Mouse (Mus musculus) macrophage (primary cell): ENCODE measurements around the gene Cd109. TPM values are rescaled to one million over a fixed set of nuclear protein-coding genes. Genes with fewer than 3 reads are reported as not detected.

Experiments
- H3K27ac ChIP-seq: fragments of 350-480 bp; formaldehyde crosslinking; 2 replicates; pipeline ENCODE4 v1.9.0; 2021
- H3K36me3 ChIP-seq: fragments of 350-480 bp; formaldehyde crosslinking; 2 replicates; pipeline ENCODE4 v1.9.0; 2021; ENCODE audit errors: inconsistent target
- H3K4me3 ChIP-seq: fragments of 350-480 bp; formaldehyde crosslinking; 2 replicates; pipeline ENCODE4 v1.9.0; 2021; ENCODE audit errors: inconsistent target
- H3K79me2 ChIP-seq: fragments of 350-480 bp; formaldehyde crosslinking; 2 replicates; pipeline ENCODE4 v1.9.0; 2021; ENCODE audit errors: inconsistent target
- WGBS: methylation state at CpG from one replicate; pipeline ENCODE4 v1.1.7; 2026; ENCODE audit warnings: inconsistent platforms; ENCODE audit not compliant: missing documents; 5-methylcytosine and 5-hydroxymethylcytosine counted together
- polyA plus RNA-seq: library from polyadenylated mRNA; stranded (reverse); fragments of 250-400 nt; gene quantifications from 3 replicates; pipeline ENCODE4 v1.2.4, GENCODE M21; 2018; ENCODE audit warnings: inconsistent platforms
- total RNA-seq, 78 experiments: library from RNA; depleted of rRNA; stranded (reverse); fragments of 250-400 nt; gene quantifications; 1 replicate in 9 of 78; 2 replicates in 24 of 78; 3 replicates in 43 of 78; 4 replicates in 2 of 78; pipeline ENCODE4 v1.2.4; 2018; ENCODE audit warnings: inconsistent platforms in 56 of 78

Cd109 gene
- 10 to 100 TPM in 5 of 26 experiments, 1 to 10 TPM in 16, under 1 TPM in 5; 0.65 to 35.7 (median 4.0) TPM for total RNA-seq (2018; cell fraction: chromatin; rRNA removed)
- total RNA-seq (2018; cell fraction: cytosol; rRNA removed) = 1 to 10 TPM in 16 of 26 experiments, under 1 TPM in 10; 0.52 to 9.8 (median 3.1) TPM
- total RNA-seq (2018; cell fraction: nucleus; rRNA removed) = 10 to 100 TPM in 6 of 26 experiments, 1 to 10 TPM in 17, under 1 TPM in 3; 0.63 to 16.6 (median 4.1) TPM
- polyA plus RNA-seq = 1.9 to 5.9 TPM (median 4.9 TPM) in 3 replicates

DNA sequence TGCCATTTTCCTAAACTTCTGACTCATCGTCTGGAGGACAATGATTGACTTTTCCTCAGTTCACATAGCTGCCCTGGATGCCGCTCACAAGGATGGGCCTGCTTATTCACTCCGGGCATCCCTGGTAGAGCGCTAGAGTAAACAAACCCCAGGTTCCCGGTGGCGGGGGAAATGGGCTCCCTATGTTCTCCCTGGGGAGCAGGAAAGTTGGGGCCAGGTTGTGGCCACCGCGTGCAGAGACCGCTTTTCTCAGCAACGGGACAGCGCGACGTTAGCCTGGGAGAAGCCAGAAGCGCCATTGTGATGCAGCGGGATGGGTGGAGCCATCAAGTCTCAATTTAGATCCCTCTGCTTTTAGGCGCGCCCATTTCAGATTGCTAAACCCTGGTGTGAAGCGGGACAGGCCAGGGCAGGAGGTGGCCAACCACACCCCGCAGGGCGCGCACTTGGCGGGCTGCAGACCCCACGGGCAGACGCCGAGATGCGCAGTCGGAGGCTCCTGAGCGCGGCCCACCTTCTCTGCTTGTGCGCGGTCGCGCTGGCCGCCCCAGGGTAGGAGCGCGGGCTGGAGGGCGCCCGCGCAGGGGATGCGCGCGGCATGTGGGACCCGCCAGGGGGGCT lies at the start of gene Cd109:
Cd109 (plus strand) TSS at position 146 of the 621 bp plus-strand sequence.
- H3K4me3 ChIP-seq = peak within 1 kb of the TSS; percentile 32
- H3K79me2 ChIP-seq = no peaks in the 10 kb centered on the region
- WGBS = 1% methylated on average over 42 of the region's 43 CpGs
- no peaks in the 10 kb centered on the region for H3K36me3 ChIP-seq
- H3K27ac ChIP-seq = no peak within 1 kb of the TSS

DNA sequence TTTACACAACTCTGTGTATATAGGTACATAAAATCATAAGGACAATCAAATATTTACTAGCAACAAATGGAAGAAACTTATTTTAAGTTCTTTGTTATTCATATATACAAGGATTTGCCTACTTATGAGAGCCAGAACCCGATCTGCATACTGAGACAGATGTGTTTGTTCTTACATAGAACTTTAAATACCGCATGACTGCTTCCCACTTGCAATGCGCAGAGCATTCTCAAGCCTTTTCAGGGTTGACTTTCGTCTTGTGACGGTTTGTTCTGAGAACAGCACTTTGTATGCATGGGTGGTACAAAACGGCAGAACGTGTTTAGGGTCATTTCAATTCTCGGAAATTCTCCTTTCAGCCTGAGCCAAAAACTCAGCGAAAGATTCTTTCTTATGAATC lies 45.4 kb upstream of the Cd109 start:
- 96% methylated on average over 9 of the region's 9 CpGs for WGBS
- Histone ChIP-seq H3K27ac (no peak overlapping the region), H3K79me2 (peaks cover 28% of the 10 kb centered on the region; the same call in 1 of the 2 replicates), H3K4me3 (no peak overlapping the region), H3K36me3 (peaks cover 44% of the 10 kb centered on the region)

GRCm38 (mm10) chr9:78576466-78576865 lies 38.9 kb upstream of the Cd109 start:
- no peak overlapping the region for H3K27ac ChIP-seq
- no peak overlapping the region for H3K4me3 ChIP-seq
- H3K36me3 ChIP-seq = peaks cover 67% of the 10 kb centered on the region
- WGBS = 91% methylated on average over 5 of the region's 5 CpGs
- peaks cover 49% of the 10 kb centered on the region for H3K79me2 ChIP-seq

- WGBS = 12% methylated on average over 7 of the region's 7 CpGs
- Histone ChIP-seq H3K27ac (no peak overlapping the region), H3K79me2 (peaks cover 55% of the 10 kb centered on the region), H3K36me3 (peaks cover 50% of the 10 kb centered on the region), H3K4me3 (no peak overlapping the region)
These were observed 36.5 kb upstream of the Cd109 start for GRCm38 (mm10) chr9:78578824-78579223.

DNA sequence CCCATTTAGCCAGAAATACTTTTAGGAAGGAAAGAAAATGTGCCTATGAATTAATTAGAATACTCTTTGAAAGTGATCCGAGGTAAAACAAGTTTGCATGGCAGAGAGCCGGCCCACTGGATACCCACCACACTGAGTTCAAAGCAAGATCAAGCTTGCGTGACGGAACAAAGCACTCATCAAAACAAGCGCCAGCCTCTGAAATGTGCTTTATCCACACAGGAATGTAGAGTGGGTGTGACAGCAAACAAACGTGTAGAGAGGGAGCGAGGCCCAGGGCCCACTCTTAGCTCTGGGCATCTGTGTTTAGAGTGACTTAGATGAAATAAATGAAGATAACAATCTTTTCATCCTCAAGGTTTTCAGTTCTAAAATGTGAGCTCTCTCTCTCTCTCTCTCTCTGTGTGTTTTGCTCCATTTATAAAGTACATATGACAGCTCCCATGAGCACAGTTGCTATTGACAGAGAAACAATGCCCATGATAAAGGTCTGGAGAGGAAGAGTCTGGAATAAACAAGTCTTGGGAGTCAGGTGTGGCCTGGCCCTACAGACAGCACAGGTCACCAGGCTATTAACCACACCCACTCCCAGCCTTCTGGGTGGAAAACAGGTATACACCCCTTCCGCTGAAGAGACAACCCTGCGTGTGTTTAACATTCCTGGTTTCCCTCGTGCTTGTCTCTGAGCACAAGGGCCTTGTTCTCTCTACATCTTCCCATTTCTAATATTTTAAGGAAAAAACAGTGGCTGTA lies 35.5 kb upstream of the Cd109 start:
- 100% methylated on average over 8 of the region's 10 CpGs for WGBS
- Histone ChIP-seq H3K36me3 (peaks cover 49% of the 10 kb centered on the region), H3K27ac (no peak overlapping the region), H3K79me2 (peaks cover 55% of the 10 kb centered on the region), H3K4me3 (no peak overlapping the region)

DNA sequence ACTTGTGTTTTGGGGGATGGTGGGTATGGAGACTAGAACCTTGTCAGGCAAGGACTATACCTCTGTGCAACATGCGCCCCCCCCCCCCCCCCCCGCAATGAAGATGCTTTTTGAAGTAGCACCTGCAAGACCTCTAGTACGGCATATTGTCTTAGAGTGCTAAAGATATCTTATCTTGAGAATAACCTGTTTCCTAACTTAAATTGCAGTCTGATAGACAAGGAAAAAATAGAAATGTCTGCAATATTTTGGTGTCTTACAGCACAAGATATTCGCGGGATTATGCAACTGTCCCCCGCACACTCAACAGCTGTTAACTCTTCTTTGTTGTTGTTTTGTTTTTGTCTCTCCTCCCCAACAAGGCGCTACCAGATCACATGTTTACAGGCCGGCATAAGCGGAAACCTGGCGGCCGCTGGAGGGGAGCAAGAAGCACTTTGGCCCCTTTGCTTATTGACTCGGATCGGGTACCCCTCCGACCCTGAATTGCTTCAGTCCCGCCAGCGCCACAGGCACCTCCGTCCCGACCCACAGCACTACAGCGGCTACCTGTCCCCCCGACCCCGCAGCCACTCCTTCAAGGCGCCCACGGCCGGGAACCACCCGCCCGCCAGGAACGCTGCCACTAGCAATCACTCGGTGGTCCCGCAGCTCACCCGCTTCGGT lies 28.0 kb upstream of the Cd109 start:
- H3K27ac ChIP-seq = peak overlapping the region; percentile 58
- peaks cover 52% of the 10 kb centered on the region for H3K79me2 ChIP-seq
- H3K36me3 ChIP-seq = peaks cover 25% of the 10 kb centered on the region; the same call in 1 of the 2 replicates
- under 1% methylated on average over 30 of the region's 31 CpGs for WGBS
- H3K4me3 ChIP-seq = peak overlapping the region; percentile 62

GRCm38 (mm10) chr9:78587914-78588313 lies 27.4 kb upstream of the Cd109 start, which contains the start of gene Slc17a5:
Gene Slc17a5 (minus strand): TSS chr9:78588041.
- WGBS = under 1% methylated on average over 27 of the region's 27 CpGs
- Histone ChIP-seq H3K79me2 (peaks cover 47% of the 10 kb centered on the region), H3K4me3 (peak within 1 kb of the TSS; percentile 62), H3K36me3 (peaks cover 25% of the 10 kb centered on the region; the same call in 1 of the 2 replicates), H3K27ac (peak within 1 kb of the TSS; percentile 96)

DNA sequence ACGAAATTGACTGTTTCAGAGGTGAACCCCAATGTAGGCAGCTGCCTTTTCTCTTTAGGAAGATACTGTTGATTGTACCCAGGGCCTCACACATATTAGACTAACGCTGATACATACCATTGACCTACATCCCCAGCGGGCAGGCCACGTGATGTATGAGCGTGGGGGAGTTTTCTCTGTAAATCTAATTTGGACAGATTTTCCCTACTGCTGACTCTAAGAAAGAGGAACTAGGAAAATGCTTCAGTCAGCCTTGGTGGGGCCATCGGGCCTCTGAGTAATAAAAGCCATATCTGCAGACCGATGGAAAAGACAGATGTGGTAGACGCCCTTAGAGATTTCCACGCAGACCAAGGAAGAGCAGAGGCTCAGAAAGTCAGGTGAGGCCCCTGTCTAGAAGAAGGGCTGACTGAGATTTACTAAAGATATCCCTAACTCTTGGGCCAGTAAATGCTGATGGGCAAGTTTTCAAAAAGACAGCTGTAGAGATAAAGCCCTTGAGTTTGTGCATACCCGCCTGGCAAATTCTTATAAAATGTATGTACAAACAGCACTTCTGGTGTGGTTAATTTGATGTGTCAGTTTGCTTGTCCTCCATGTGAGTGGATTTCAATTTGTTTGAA lies 26.8 kb upstream of the Cd109 start:
- 12% methylated on average over 10 of the region's 10 CpGs for WGBS

DNA sequence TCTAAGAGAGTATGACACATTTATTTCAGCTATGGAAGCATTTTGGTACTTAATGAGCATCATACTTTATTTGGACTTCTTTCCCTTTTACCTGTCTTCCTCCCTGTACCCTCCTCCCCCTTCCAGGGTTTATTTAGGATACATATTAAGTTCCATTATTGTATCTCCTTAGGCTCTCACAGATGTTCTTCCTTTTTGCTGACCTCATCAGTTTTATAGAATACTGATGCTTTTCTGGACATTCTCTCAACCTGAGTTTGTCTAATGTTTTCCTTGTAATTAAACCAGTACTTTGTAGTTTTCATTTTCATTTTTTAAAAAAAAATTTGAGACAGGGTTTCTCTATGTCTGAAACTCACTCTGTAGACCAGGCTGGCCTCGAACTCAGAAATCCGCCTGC lies 24.9 kb upstream of the Cd109 start:
- peaks cover 4% of the 10 kb centered on the region; the same call in 1 of the 2 replicates for H3K36me3 ChIP-seq
- no peak overlapping the region for H3K4me3 ChIP-seq
- 96% methylated on average over 2 of the region's 2 CpGs for WGBS
- H3K27ac ChIP-seq = no peak overlapping the region
- peaks cover 21% of the 10 kb centered on the region for H3K79me2 ChIP-seq

More for the DNA sequence above, 26.8 kb upstream of the Cd109 start:
- Histone ChIP-seq H3K27ac (peak overlapping the region; percentile 96), H3K79me2 (peaks cover 41% of the 10 kb centered on the region), H3K4me3 (peak overlapping the region; percentile 62; the same call in 1 of the 2 replicates), H3K36me3 (peaks cover 22% of the 10 kb centered on the region; the same call in 1 of the 2 replicates)

- 90% methylated on average over 3 of the region's 3 CpGs for WGBS
- Histone ChIP-seq H3K27ac (no peak overlapping the region), H3K79me2 (no peaks in the 10 kb centered on the region), H3K36me3 (no peaks in the 10 kb centered on the region), H3K4me3 (no peak overlapping the region)
These were observed 20.1 kb upstream of the Cd109 start for GRCm38 (mm10) chr9:78595257-78595656.

GRCm38 (mm10) chr9:78595769-78596555 lies 19.4 kb upstream of the Cd109 start:
- no peaks in the 10 kb centered on the region for H3K36me3 ChIP-seq
- no peak overlapping the region for H3K4me3 ChIP-seq
- whole genome bisulfite sequencing = 83% methylated on average over 18 of the region's 18 CpGs
- no peak overlapping the region for H3K27ac ChIP-seq
- H3K79me2 ChIP-seq = no peaks in the 10 kb centered on the region

DNA sequence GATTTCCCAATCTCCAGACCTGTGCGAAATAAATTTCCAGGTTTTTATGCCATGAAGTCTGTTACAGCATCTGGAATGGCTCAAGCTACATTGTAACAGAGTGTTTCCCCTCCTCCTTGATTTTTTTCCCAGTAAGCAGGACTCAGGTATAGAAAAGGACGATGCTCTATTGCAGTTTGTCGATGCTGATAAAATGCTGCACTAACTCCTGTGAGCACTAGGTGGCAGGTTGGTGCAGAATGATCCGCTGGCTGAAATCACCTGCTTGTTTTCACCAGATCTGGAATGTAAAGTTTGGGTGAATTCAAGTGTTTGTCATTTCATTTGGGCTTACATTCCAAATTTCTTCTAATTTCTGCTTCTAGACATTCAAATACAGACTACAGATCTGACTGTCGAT lies 18.5 kb upstream of the Cd109 start:
- H3K79me2 ChIP-seq = no peaks in the 10 kb centered on the region
- 10% methylated on average over 5 of the region's 5 CpGs for WGBS
- H3K36me3 ChIP-seq = no peaks in the 10 kb centered on the region
- no peak overlapping the region for H3K4me3 ChIP-seq
- no peak overlapping the region for H3K27ac ChIP-seq

GRCm38 (mm10) chr9:78599927-78600326 lies 15.4 kb upstream of the Cd109 start:
- no peaks in the 10 kb centered on the region for H3K36me3 ChIP-seq
- WGBS = 98% methylated on average over 5 of the region's 5 CpGs
- H3K4me3 ChIP-seq = no peak overlapping the region
- no peaks in the 10 kb centered on the region for H3K79me2 ChIP-seq
- H3K27ac ChIP-seq = no peak overlapping the region
